Mouse (Mus musculus): ENCODE measurements around the gene Pafah2. TPM values are rescaled to one million over a fixed set of nuclear protein-coding genes. Genes with fewer than 3 reads are reported as not detected.

The Pafah2 gene
- total RNA-seq, 2 experiments from 2014 or later: 6.1 to 7.9 TPM

GRCm38 (mm10) chr4:134460277-134460676 is 64.2 kb downstream of the Pafah2 start:
- no peak for DNase-seq

GRCm38 (mm10) chr4:134461252-134461651 is 65.1 kb downstream of the Pafah2 start:
- no peak for DNase-seq

- DNase-seq: no peak
Measured at GRCm38 (mm10) chr4:134465789-134466188, 69.7 kb downstream of the Pafah2 start.

- DNase-seq: no peak
Measured at GRCm38 (mm10) chr4:134466381-134467262, 70.5 kb downstream of the Pafah2 start.

GRCm38 (mm10) chr4:134467435-134468214 is 71.5 kb downstream of the Pafah2 start:
- DNase-seq: peak; percentile 44 to 57

- DNase-seq: peak; percentile 94 to 96
Measured at GRCm38 (mm10) chr4:134468215-134468575, 72.1 kb downstream of the Pafah2 start, which contains the start of gene Stmn1. Gene Stmn1 (plus strand): TSS chr4:134468320.

- peak; percentile 94 to 95 for DNase-seq
Measured at GRCm38 (mm10) chr4:134468578-134469266, 72.6 kb downstream of the Pafah2 start.

- DNase-seq: no peak
Measured at GRCm38 (mm10) chr4:134469341-134469796, 73.2 kb downstream of the Pafah2 start.

- DNase-seq: no peak
Measured at GRCm38 (mm10) chr4:134469985-134470384, 73.9 kb downstream of the Pafah2 start.

GRCm38 (mm10) chr4:134471469-134471868 is 75.3 kb downstream of the Pafah2 start:
- DNase-seq: no peak

- DNase-seq: no peak
Measured at GRCm38 (mm10) chr4:134473764-134474163, 77.6 kb downstream of the Pafah2 start.

GRCm38 (mm10) chr4:134474240-134474639 is 78.1 kb downstream of the Pafah2 start:
- no peak for DNase-seq

- DNase-seq: no peak
Measured at GRCm38 (mm10) chr4:134476899-134477298, 80.8 kb downstream of the Pafah2 start.

Small RNA genes within 50 kb of the gene (microRNA-seq; reads per million reads assigned to microRNA genes)
- gene Gm23634: 1.5 to 3.0 reads per million in 2 experiments

Other genes starting within 250 kb of the Pafah2 start
- 10 to 100 TPM; 40.4 to 41.9 TPM for gene Cep85, start 209.2 kb upstream of the Pafah2 start, total RNA-seq (2021)
- gene Gm7534, start 193.3 kb upstream of the Pafah2 start, total RNA-seq (2021): not detected
- gene Catsper4, start 168.9 kb upstream of the Pafah2 start, total RNA-seq (2021): not detected
- 1 to 10 TPM; 3.9 to 6.3 TPM for gene Cnksr1, start 157.9 kb upstream of the Pafah2 start, total RNA-seq (2021)
- not detected for gene E130218I03Rik, start 152.7 kb upstream of the Pafah2 start, total RNA-seq (2021)
- 1 to 10 TPM; 3.3 to 3.6 TPM for gene Zfp593, start 150.7 kb upstream of the Pafah2 start, total RNA-seq (2021)
- not detected for gene Gm30191, start 149.4 kb upstream of the Pafah2 start, total RNA-seq (2021)
- gene Grrp1, start 142.2 kb upstream of the Pafah2 start, total RNA-seq (2021): 1 to 10 TPM; 5.1 to 6.3 TPM
- 1 to 10 TPM; 4.8 to 8.0 TPM for gene Pdik1l, start 108.4 kb upstream of the Pafah2 start, total RNA-seq (2021)
- gene Trim63, start 81.2 kb upstream of the Pafah2 start, total RNA-seq (2021): 100 to 1,000 TPM; 195 to 199 TPM
- gene Slc30a2, start 53.1 kb upstream of the Pafah2 start, total RNA-seq (2021): under 1 TPM; 0.30 to 0.72 TPM
- 10 to 100 TPM; 19.7 to 19.8 TPM for gene Extl1, start 12.5 kb upstream of the Pafah2 start, total RNA-seq (2021)
- 10 to 100 TPM; 21.3 to 24.5 TPM for gene Stmn1, start 72.0 kb downstream of the Pafah2 start, total RNA-seq (2021)
- gene Paqr7, start 100.4 kb downstream of the Pafah2 start, total RNA-seq (2021): 10 to 100 TPM; 15.5 to 15.7 TPM
- gene Aunip, start 114.7 kb downstream of the Pafah2 start, total RNA-seq (2021): under 1 TPM in 1 of 2 experiments, not detected in 1; 0.36 TPM
- gene Mtfr1l, start 139.1 kb downstream of the Pafah2 start, total RNA-seq (2021): 100 to 1,000 TPM; 184 to 217 TPM
- gene Selenon, start 155.8 kb downstream of the Pafah2 start, total RNA-seq (2021): 10 to 100 TPM; 16.8 to 17.0 TPM